Mouse (Mus musculus): ENCODE data around the gene Zbtb3. TPM values are rescaled to one million over a fixed set of nuclear protein-coding genes. Genes with fewer than 3 reads are reported as not detected.

Gene Zbtb3
- 4.2 and 4.3 TPM in 2 replicates for polyA plus RNA-seq (2014; fragmentation: Nextera tagmentation; extraction: Ambion mirVana)

GRCm38 (mm10) chr19:8802130-8802821 lies at the start of gene Zbtb3:
Zbtb3 (plus strand) TSS chr19:8802555.
- Histone ChIP-seq H3K4me1 (replicated peaks; ENCODE audit: control insufficient read depth, insufficient read depth, low read length) (peaks cover 21% of the 10 kb centered on the region), H3K4me2 (ENCODE audit: low read length) (peak within 1 kb of the TSS; percentile 91), H3K9me3 (ENCODE audit: control insufficient read depth, low read length) (no peaks in the 10 kb centered on the region), H3K4me3 (ENCODE audit: low read depth, low read length) (peak within 1 kb of the TSS; percentile 69), H3K27me3 (replicated peaks; ENCODE audit: control insufficient read depth, insufficient read depth, low read length) (no peaks in the 10 kb centered on the region), H3K36me3 (ENCODE audit: control insufficient read depth, insufficient read depth, low read length) (peaks cover 27% of the 10 kb centered on the region), H3K27ac (ENCODE audit: low read depth) (peak within 1 kb of the TSS; percentile 80), H3K9ac (ENCODE audit: low read length) (peak within 1 kb of the TSS; percentile 55)
- DNase-seq (ENCODE audit: low spot score) (peak; percentile 97), ATAC-seq (replicated peaks; ENCODE audit: low FRiP score, low TSS enrichment, low read depth) (peak; percentile 96)
- WGBS: under 1% methylated on average over 30 of the region's 30 CpGs

GRCm38 (mm10) chr19:8755652-8756051 lies 46.7 kb upstream of the Zbtb3 start:
- Histone ChIP-seq H3K4me3 (ENCODE audit: low read depth, low read length) (no peak overlapping the region), H3K4me2 (ENCODE audit: low read length) (peak overlapping the region; percentile 55)
- DNase-seq (ENCODE audit: low spot score): no peak

DNA sequence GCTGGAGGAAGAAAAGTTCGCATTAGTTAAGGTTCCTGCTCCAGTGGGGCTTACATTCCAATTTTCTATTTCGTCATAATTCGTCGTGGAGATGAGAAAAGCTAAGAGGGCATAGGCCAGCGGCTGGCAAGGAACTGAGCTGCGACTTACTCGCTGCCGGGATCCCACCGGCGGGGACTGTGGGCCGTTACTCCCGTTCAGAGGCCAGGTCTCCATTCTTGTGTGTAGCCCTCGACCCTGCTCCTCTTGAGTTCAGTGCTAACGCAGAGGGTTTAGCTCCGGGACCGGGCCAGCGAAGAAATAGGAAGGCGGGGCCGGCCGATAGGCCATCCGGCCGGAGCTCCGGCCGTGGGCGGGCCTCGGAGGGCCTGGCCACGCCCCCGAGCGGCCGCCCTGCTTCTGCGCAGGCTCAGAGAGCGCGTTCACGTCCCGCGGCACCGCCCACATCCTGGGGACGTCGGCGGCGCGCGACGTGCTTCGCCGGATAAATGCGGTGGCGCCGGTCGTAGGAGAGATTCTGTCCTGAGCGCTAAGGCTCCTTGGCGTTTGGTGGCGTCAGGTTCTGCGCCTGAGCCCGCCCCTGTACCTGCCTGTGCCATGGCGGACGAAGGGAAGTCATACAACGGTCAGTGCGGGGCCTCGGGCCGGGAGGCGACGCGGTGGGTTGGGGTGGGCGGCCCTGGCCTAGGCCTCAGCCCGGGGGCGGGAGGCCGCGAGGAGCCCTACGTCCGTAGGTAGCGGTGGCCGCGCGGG lies 45.5 kb upstream of the Zbtb3 start, which contains the start of gene Nxf1:
Nxf1 (plus strand) TSS at position 439 of the 753 bp plus-strand sequence.
- DNase-seq (ENCODE audit: low spot score) (peak; percentile 95), ATAC-seq (replicated peaks; ENCODE audit: low FRiP score, low TSS enrichment, low read depth) (peak; percentile 91)
- H3K9me3 ChIP-seq (ENCODE audit: control insufficient read depth, low read length): no peaks in the 10 kb centered on the region
- under 1% methylated on average over 74 of the region's 75 CpGs for WGBS
- peaks cover 10% of the 10 kb centered on the region; the same call in 1 of the 2 replicates for H3K4me1 ChIP-seq (replicated peaks; ENCODE audit: control insufficient read depth, insufficient read depth, low read length)
- peak within 1 kb of the TSS; percentile 88 for H3K9ac ChIP-seq (ENCODE audit: low read length)
- no peaks in the 10 kb centered on the region for H3K27me3 ChIP-seq (replicated peaks; ENCODE audit: control insufficient read depth, insufficient read depth, low read length)
- H3K36me3 ChIP-seq (ENCODE audit: control insufficient read depth, insufficient read depth, low read length): peaks cover 41% of the 10 kb centered on the region
- peak within 1 kb of the TSS; percentile 91 for H3K27ac ChIP-seq (ENCODE audit: low read depth)
- peak within 1 kb of the TSS; percentile 90 for H3K4me3 ChIP-seq (ENCODE audit: low read depth, low read length)
- H3K4me2 ChIP-seq (ENCODE audit: low read length): peak within 1 kb of the TSS; percentile 83

More at GRCm38 (mm10) chr19:8755652-8756051, 46.7 kb upstream of the Zbtb3 start:
- Histone ChIP-seq H3K27me3 (replicated peaks; ENCODE audit: control insufficient read depth, insufficient read depth, low read length) (no peaks in the 10 kb centered on the region), H3K27ac (ENCODE audit: low read depth) (no peak overlapping the region), H3K9me3 (ENCODE audit: control insufficient read depth, low read length) (no peaks in the 10 kb centered on the region), H3K36me3 (ENCODE audit: control insufficient read depth, insufficient read depth, low read length) (peaks cover 51% of the 10 kb centered on the region), H3K4me1 (replicated peaks; ENCODE audit: control insufficient read depth, insufficient read depth, low read length) (peaks cover 10% of the 10 kb centered on the region; the same call in 1 of the 2 replicates), H3K9ac (ENCODE audit: low read length) (no peak overlapping the region)
- WGBS: 64% methylated on average over 3 of the region's 3 CpGs
- no peak for ATAC-seq (replicated peaks; ENCODE audit: low FRiP score, low TSS enrichment, low read depth)

GRCm38 (mm10) chr19:8757471-8757998 lies 44.8 kb upstream of the Zbtb3 start:
- Histone ChIP-seq H3K4me1 (replicated peaks; ENCODE audit: control insufficient read depth, insufficient read depth, low read length) (peaks cover 10% of the 10 kb centered on the region; the same call in 1 of the 2 replicates), H3K27ac (ENCODE audit: low read depth) (peak overlapping the region; percentile 91), H3K27me3 (replicated peaks; ENCODE audit: control insufficient read depth, insufficient read depth, low read length) (no peaks in the 10 kb centered on the region), H3K4me3 (ENCODE audit: low read depth, low read length) (peak overlapping the region; percentile 90), H3K9me3 (ENCODE audit: control insufficient read depth, low read length) (no peaks in the 10 kb centered on the region), H3K36me3 (ENCODE audit: control insufficient read depth, insufficient read depth, low read length) (peaks cover 36% of the 10 kb centered on the region), H3K9ac (ENCODE audit: low read length) (peak overlapping the region; percentile 88), H3K4me2 (ENCODE audit: low read length) (peak overlapping the region; percentile 83)
- ATAC-seq (replicated peaks; ENCODE audit: low FRiP score, low TSS enrichment, low read depth) (no peak), DNase-seq (ENCODE audit: low spot score) (no peak)
- 3% methylated on average over 14 of the region's 14 CpGs for WGBS

- no peaks in the 10 kb centered on the region for H3K27me3 ChIP-seq (replicated peaks; ENCODE audit: control insufficient read depth, insufficient read depth, low read length)
- no peak overlapping the region for H3K9ac ChIP-seq (ENCODE audit: low read length)
- ATAC-seq (replicated peaks; ENCODE audit: low FRiP score, low TSS enrichment, low read depth): no peak
- H3K9me3 ChIP-seq (ENCODE audit: control insufficient read depth, low read length): no peaks in the 10 kb centered on the region
- 0 out of 2 replicates have a peak overlapping the region, but pooled peaks have one; percentile 83 for H3K4me2 ChIP-seq (ENCODE audit: low read length)
- no peak for DNase-seq (ENCODE audit: low spot score)
- no peak overlapping the region for H3K27ac ChIP-seq (ENCODE audit: low read depth)
- H3K4me1 ChIP-seq (replicated peaks; ENCODE audit: control insufficient read depth, insufficient read depth, low read length): peaks cover 10% of the 10 kb centered on the region; the same call in 1 of the 2 replicates
- H3K36me3 ChIP-seq (ENCODE audit: control insufficient read depth, insufficient read depth, low read length): peaks cover 37% of the 10 kb centered on the region
- WGBS: 85% methylated on average over 2 of the region's 2 CpGs
- no peak overlapping the region for H3K4me3 ChIP-seq (ENCODE audit: low read depth, low read length)
Observed at GRCm38 (mm10) chr19:8758899-8759298, 43.5 kb upstream of the Zbtb3 start.

DNA sequence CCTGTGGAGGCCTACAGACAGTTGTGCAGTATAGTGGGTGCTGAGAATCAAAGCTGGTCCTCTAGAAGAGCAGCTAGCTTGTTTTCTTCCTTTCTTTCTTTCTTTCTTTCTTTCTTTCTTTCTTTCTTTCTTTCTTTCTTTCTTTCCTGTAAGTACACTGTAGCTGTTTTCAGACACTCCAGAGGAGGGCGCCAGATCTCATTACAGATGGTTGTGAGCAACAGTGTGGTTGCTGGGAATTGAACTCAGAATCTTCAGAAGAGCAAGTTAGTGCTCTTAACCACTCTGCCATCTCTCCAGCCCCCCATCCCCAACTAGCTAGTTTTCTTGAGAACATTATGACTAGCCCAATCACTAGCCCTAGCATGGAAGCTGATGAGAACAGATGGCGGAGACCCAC lies 41.6 kb upstream of the Zbtb3 start:
- H3K36me3 ChIP-seq (ENCODE audit: control insufficient read depth, insufficient read depth, low read length): peaks cover 37% of the 10 kb centered on the region
- no peak for ATAC-seq (replicated peaks; ENCODE audit: low FRiP score, low TSS enrichment, low read depth)
- no peak overlapping the region for H3K9ac ChIP-seq (ENCODE audit: low read length)
- H3K4me2 ChIP-seq (ENCODE audit: low read length): no peak overlapping the region
- no peak for DNase-seq (ENCODE audit: low spot score)
- H3K27me3 ChIP-seq (replicated peaks; ENCODE audit: control insufficient read depth, insufficient read depth, low read length): no peaks in the 10 kb centered on the region
- H3K4me3 ChIP-seq (ENCODE audit: low read depth, low read length): no peak overlapping the region
- no peak overlapping the region for H3K27ac ChIP-seq (ENCODE audit: low read depth)
- H3K4me1 ChIP-seq (replicated peaks; ENCODE audit: control insufficient read depth, insufficient read depth, low read length): peaks cover 9% of the 10 kb centered on the region; the same call in 1 of the 2 replicates
- WGBS: 89% methylated on average over 2 of the region's 2 CpGs
- peaks cover 9% of the 10 kb centered on the region; the same call in 1 of the 2 replicates for H3K9me3 ChIP-seq (ENCODE audit: control insufficient read depth, low read length)

DNA sequence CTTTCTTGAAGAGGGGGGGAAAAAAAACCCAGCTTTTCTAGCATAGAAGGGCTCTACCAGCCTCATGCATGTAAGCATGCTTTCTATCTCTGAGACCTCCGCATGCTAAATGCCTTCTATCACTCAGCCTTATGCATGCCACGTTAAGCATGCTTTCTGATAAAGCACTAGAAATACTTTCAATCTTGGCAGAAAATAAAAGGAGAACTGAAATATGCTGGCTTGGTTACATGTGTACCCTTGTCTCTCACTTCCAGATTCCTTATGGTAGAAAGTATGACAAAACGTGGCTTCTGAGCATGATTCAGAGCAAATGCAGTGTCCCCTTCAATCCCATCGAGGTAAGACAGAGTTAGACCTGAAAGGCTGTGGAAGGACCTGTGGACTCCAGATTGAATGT lies 39.1 kb upstream of the Zbtb3 start:
- Histone ChIP-seq H3K4me2 (ENCODE audit: low read length) (no peak overlapping the region), H3K27me3 (replicated peaks; ENCODE audit: control insufficient read depth, insufficient read depth, low read length) (no peaks in the 10 kb centered on the region), H3K4me1 (replicated peaks; ENCODE audit: control insufficient read depth, insufficient read depth, low read length) (peaks cover 1% of the 10 kb centered on the region; the same call in 1 of the 2 replicates), H3K27ac (ENCODE audit: low read depth) (no peak overlapping the region), H3K36me3 (ENCODE audit: control insufficient read depth, insufficient read depth, low read length) (peaks cover 60% of the 10 kb centered on the region), H3K4me3 (ENCODE audit: low read depth, low read length) (no peak overlapping the region), H3K9me3 (ENCODE audit: control insufficient read depth, low read length) (peaks cover 9% of the 10 kb centered on the region; the same call in 1 of the 2 replicates), H3K9ac (ENCODE audit: low read length) (no peak overlapping the region)
- DNase-seq (ENCODE audit: low spot score) (no peak), ATAC-seq (replicated peaks; ENCODE audit: low FRiP score, low TSS enrichment, low read depth) (no peak)
- 94% methylated on average over 4 of the region's 4 CpGs for WGBS

DNA sequence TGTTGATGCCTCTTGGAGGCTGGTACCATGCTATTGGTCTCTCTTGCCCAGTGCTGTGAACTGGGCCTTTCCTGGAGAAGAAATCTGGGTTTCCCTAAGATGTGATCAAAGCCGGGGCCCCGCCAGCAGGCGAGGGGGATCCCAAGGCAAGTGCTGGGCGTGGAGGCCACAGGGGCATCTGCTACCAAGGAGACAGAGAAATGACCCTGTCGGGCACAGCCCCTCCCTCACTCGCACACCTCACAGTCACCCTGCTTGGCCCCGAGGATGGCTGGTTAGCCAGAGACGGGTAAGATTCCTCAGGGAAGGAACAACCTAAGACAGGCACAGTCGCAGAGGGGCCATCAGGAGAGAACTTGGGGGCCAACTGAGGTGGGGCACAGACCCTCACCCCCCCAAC lies 36.8 kb upstream of the Zbtb3 start:
- peaks cover 81% of the 10 kb centered on the region for H3K36me3 ChIP-seq (ENCODE audit: control insufficient read depth, insufficient read depth, low read length)
- WGBS: 99% methylated on average over 9 of the region's 9 CpGs
- no peak overlapping the region for H3K27ac ChIP-seq (ENCODE audit: low read depth)
- no peaks in the 10 kb centered on the region for H3K27me3 ChIP-seq (replicated peaks; ENCODE audit: control insufficient read depth, insufficient read depth, low read length)
- no peak overlapping the region for H3K9ac ChIP-seq (ENCODE audit: low read length)
- H3K4me2 ChIP-seq (ENCODE audit: low read length): no peak overlapping the region
- ATAC-seq (replicated peaks; ENCODE audit: low FRiP score, low TSS enrichment, low read depth) (no peak), DNase-seq (ENCODE audit: low spot score) (no peak)
- H3K9me3 ChIP-seq (ENCODE audit: control insufficient read depth, low read length): peaks cover 9% of the 10 kb centered on the region; the same call in 1 of the 2 replicates
- H3K4me3 ChIP-seq (ENCODE audit: low read depth, low read length): no peak overlapping the region
- peaks cover 4% of the 10 kb centered on the region; the same call in 1 of the 2 replicates for H3K4me1 ChIP-seq (replicated peaks; ENCODE audit: control insufficient read depth, insufficient read depth, low read length)

Data from intestine, embryonic 14.5 days (tissue).